Mouse (Mus musculus): ENCODE measurements at regions not wholly inside any gene's neighbourhood (a gene's known extent, or its start where the extent isn't known, plus 50 kb on each side); places are given as distances from the start of the nearest gene placed in this dataset.

GRCm38 (mm10) chr3:42467125-42467524 is 724.7 kb downstream of the D3Ertd751e start:
- Histone ChIP-seq H3K4me1 (ENCODE audit: control insufficient read depth, insufficient read depth, low read length) (no peaks in the 10 kb centered on the region), H3K27me3 (ENCODE audit: control insufficient read depth, insufficient read depth, low read length) (no peaks in the 10 kb centered on the region), H3K4me3 (replicated peaks; ENCODE audit: low read length) (no peak overlapping the region), H3K9ac (ENCODE audit: low read depth, low read length, severe bottlenecking) (no peak overlapping the region), H3K36me3 (ENCODE audit: control insufficient read depth, insufficient read depth, low read length) (no peaks in the 10 kb centered on the region), H3K27ac (replicated peaks; ENCODE audit: low read depth, low read length) (no peak overlapping the region), H3K9me3 (ENCODE audit: control insufficient read depth, low read length) (no peaks in the 10 kb centered on the region), H3K4me2 (replicated peaks; ENCODE audit: low read depth, low read length, severe bottlenecking) (no peak overlapping the region)
- no peak for TF ChIP-seq POLR2A (IDR thresholded peaks at IDR 0.05; ENCODE audit: borderline replicate concordance, extremely low read depth, insufficient read depth, insufficient read length)
- ATAC-seq (ENCODE audit: low FRiP score, low read depth) (no peak), DNase-seq (ENCODE audit: low spot score) (no peak)
- WGBS, result 64% methylated on average over 6 of the region's 6 CpGs

- Histone ChIP-seq H3K27me3 (ENCODE audit: control insufficient read depth, insufficient read depth, low read length) (no peaks in the 10 kb centered on the region), H3K36me3 (ENCODE audit: control insufficient read depth, insufficient read depth, low read length) (no peaks in the 10 kb centered on the region), H3K4me2 (replicated peaks; ENCODE audit: low read depth, low read length, severe bottlenecking) (no peak overlapping the region), H3K4me3 (replicated peaks; ENCODE audit: low read length) (no peak overlapping the region), H3K4me1 (ENCODE audit: control insufficient read depth, insufficient read depth, low read length) (no peaks in the 10 kb centered on the region), H3K9ac (ENCODE audit: low read depth, low read length, severe bottlenecking) (no peak overlapping the region), H3K27ac (replicated peaks; ENCODE audit: low read depth, low read length) (no peak overlapping the region), H3K9me3 (ENCODE audit: control insufficient read depth, low read length) (no peaks in the 10 kb centered on the region)
- no peak for TF ChIP-seq POLR2A (IDR thresholded peaks at IDR 0.05; ENCODE audit: borderline replicate concordance, extremely low read depth, insufficient read depth, insufficient read length)
- no peak for ATAC-seq (ENCODE audit: low FRiP score, low read depth)
- DNase-seq (ENCODE audit: low spot score), result no peak
- 87% methylated on average over 3 of the region's 3 CpGs for WGBS
Observed at GRCm38 (mm10) chr3:42514922-42515593, 772.6 kb downstream of the D3Ertd751e start.

GRCm38 (mm10) chr3:42516286-42516685 is 773.9 kb downstream of the D3Ertd751e start:
- H3K27ac ChIP-seq (replicated peaks; ENCODE audit: low read depth, low read length), result no peak overlapping the region
- no peaks in the 10 kb centered on the region for H3K36me3 ChIP-seq (ENCODE audit: control insufficient read depth, insufficient read depth, low read length)
- TF ChIP-seq POLR2A (IDR thresholded peaks at IDR 0.05; ENCODE audit: borderline replicate concordance, extremely low read depth, insufficient read depth, insufficient read length), result no peak
- DNase-seq (ENCODE audit: low spot score) (no peak), ATAC-seq (ENCODE audit: low FRiP score, low read depth) (no peak)
- no peaks in the 10 kb centered on the region for H3K9me3 ChIP-seq (ENCODE audit: control insufficient read depth, low read length)
- no peaks in the 10 kb centered on the region for H3K27me3 ChIP-seq (ENCODE audit: control insufficient read depth, insufficient read depth, low read length)
- no peak overlapping the region for H3K4me2 ChIP-seq (replicated peaks; ENCODE audit: low read depth, low read length, severe bottlenecking)
- no peak overlapping the region for H3K4me3 ChIP-seq (replicated peaks; ENCODE audit: low read length)
- 69% methylated on average over 2 of the region's 2 CpGs for WGBS
- no peaks in the 10 kb centered on the region for H3K4me1 ChIP-seq (ENCODE audit: control insufficient read depth, insufficient read depth, low read length)
- H3K9ac ChIP-seq (ENCODE audit: low read depth, low read length, severe bottlenecking), result no peak overlapping the region

- Histone ChIP-seq H3K9ac (ENCODE audit: low read depth, low read length, severe bottlenecking) (no peak overlapping the region), H3K4me2 (replicated peaks; ENCODE audit: low read depth, low read length, severe bottlenecking) (no peak overlapping the region), H3K27me3 (ENCODE audit: control insufficient read depth, insufficient read depth, low read length) (no peaks in the 10 kb centered on the region), H3K4me3 (replicated peaks; ENCODE audit: low read length) (no peak overlapping the region), H3K4me1 (ENCODE audit: control insufficient read depth, insufficient read depth, low read length) (no peaks in the 10 kb centered on the region), H3K36me3 (ENCODE audit: control insufficient read depth, insufficient read depth, low read length) (no peaks in the 10 kb centered on the region), H3K9me3 (ENCODE audit: control insufficient read depth, low read length) (no peaks in the 10 kb centered on the region), H3K27ac (replicated peaks; ENCODE audit: low read depth, low read length) (no peak overlapping the region)
- peak; percentile 53; the same call in 1 of the 2 replicates for ATAC-seq (ENCODE audit: low FRiP score, low read depth)
- DNase-seq (ENCODE audit: low spot score), result peak; percentile 56
- TF ChIP-seq POLR2A (IDR thresholded peaks at IDR 0.05; ENCODE audit: borderline replicate concordance, extremely low read depth, insufficient read depth, insufficient read length), result no peak
- WGBS, result 39% methylated on average over 4 of the region's 4 CpGs
Observed at GRCm38 (mm10) chr3:42531397-42531796, 789.0 kb downstream of the D3Ertd751e start.

- Histone ChIP-seq H3K4me1 (ENCODE audit: control insufficient read depth, insufficient read depth, low read length) (no peaks in the 10 kb centered on the region), H3K27ac (replicated peaks; ENCODE audit: low read depth, low read length) (no peak overlapping the region), H3K4me2 (replicated peaks; ENCODE audit: low read depth, low read length, severe bottlenecking) (no peak overlapping the region), H3K9ac (ENCODE audit: low read depth, low read length, severe bottlenecking) (no peak overlapping the region), H3K9me3 (ENCODE audit: control insufficient read depth, low read length) (no peaks in the 10 kb centered on the region), H3K27me3 (ENCODE audit: control insufficient read depth, insufficient read depth, low read length) (no peaks in the 10 kb centered on the region), H3K36me3 (ENCODE audit: control insufficient read depth, insufficient read depth, low read length) (no peaks in the 10 kb centered on the region), H3K4me3 (replicated peaks; ENCODE audit: low read length) (no peak overlapping the region)
- no peak for TF ChIP-seq POLR2A (IDR thresholded peaks at IDR 0.05; ENCODE audit: borderline replicate concordance, extremely low read depth, insufficient read depth, insufficient read length)
- no peak for ATAC-seq (ENCODE audit: low FRiP score, low read depth)
- 71% methylated on average over 1 of the region's 1 CpGs for WGBS
- no peak for DNase-seq (ENCODE audit: low spot score)
Observed at GRCm38 (mm10) chr3:42566731-42567130, 824.3 kb downstream of the D3Ertd751e start.
